Mouse (Mus musculus) brown adipose tissue, adult 24 weeks (tissue): Measurements from ENCODE around the gene Cptp. TPM values are rescaled to one million over a fixed set of nuclear protein-coding genes. Genes with fewer than 3 reads are reported as not detected.

Experiments
- polyA plus RNA-seq: library from polyadenylated mRNA; stranded (reverse); fragments of >200 nt; gene quantifications from 2 replicates; pipeline ENCODE4 v1.2.4, GENCODE M21; 2012; ENCODE audit not compliant: missing spikeins, insufficient read depth, insufficient read length

Cptp gene
- polyA plus RNA-seq, 1 experiment = 6.0 TPM

Other genes starting within 250 kb of the Cptp start
- 32.4 and 37.9 TPM in 2 replicates for gene Cdk11b, start 244.6 kb downstream of the Cptp start, polyA plus RNA-seq
- not detected in 2 replicates for gene Gm10563, start 224.0 kb downstream of the Cptp start, polyA plus RNA-seq
- gene Mmp23, start 216.1 kb downstream of the Cptp start, polyA plus RNA-seq = 3.3 and 5.5 TPM in 2 replicates
- gene Mib2, start 200.2 kb downstream of the Cptp start, polyA plus RNA-seq = 9.7 and 29.1 TPM in 2 replicates
- gene Fndc10, start 175.1 kb downstream of the Cptp start, polyA plus RNA-seq = 2.4 and 3.5 TPM in 2 replicates
- 61.2 and 80.5 TPM in 2 replicates for gene Ssu72, start 164.6 kb downstream of the Cptp start, polyA plus RNA-seq
- gene Tmem240, start 134.6 kb downstream of the Cptp start, polyA plus RNA-seq = 0.46 TPM in 1 of 2 replicates, not detected in the other
- gene Atad3a, start 108.3 kb downstream of the Cptp start, polyA plus RNA-seq = 57.0 and 74.0 TPM in 2 replicates
- gene Vwa1, start 94.7 kb downstream of the Cptp start, polyA plus RNA-seq = 2.3 and 3.9 TPM in 2 replicates
- 0.42 and 0.67 TPM in 2 replicates for gene Tmem88b, start 83.6 kb downstream of the Cptp start, polyA plus RNA-seq
- gene Ankrd65, start 79.0 kb downstream of the Cptp start, polyA plus RNA-seq = not detected in 2 replicates
- gene Mrpl20, start 66.6 kb downstream of the Cptp start, polyA plus RNA-seq = 367 and 416 TPM in 2 replicates
- gene Ccnl2, start 57.0 kb downstream of the Cptp start, polyA plus RNA-seq = 28.2 and 61.6 TPM in 2 replicates
- gene Aurkaip1, start 38.2 kb downstream of the Cptp start, polyA plus RNA-seq = 259 and 309 TPM in 2 replicates
- 17.3 and 22.3 TPM in 2 replicates for gene Mxra8, start 29.8 kb downstream of the Cptp start, polyA plus RNA-seq
- gene Dvl1, start 22.0 kb downstream of the Cptp start, polyA plus RNA-seq = 19.2 and 20.2 TPM in 2 replicates
- gene Tas1r3, start 6.1 kb downstream of the Cptp start, polyA plus RNA-seq = not detected in 2 replicates
- gene Ints11, start 106 bp upstream of the Cptp start, polyA plus RNA-seq = 12.9 and 15.1 TPM in 2 replicates
- gene Pusl1, start 22.3 kb upstream of the Cptp start, polyA plus RNA-seq = 5.7 and 7.8 TPM in 2 replicates
- gene Acap3, start 22.4 kb upstream of the Cptp start, polyA plus RNA-seq = 2.9 and 5.2 TPM in 2 replicates
- gene Ube2j2, start 74.4 kb upstream of the Cptp start, polyA plus RNA-seq = 34.8 and 46.2 TPM in 2 replicates
- gene C1qtnf12, start 92.9 kb upstream of the Cptp start, polyA plus RNA-seq = 99.7 and 136 TPM in 2 replicates
- gene B3galt6, start 123.2 kb upstream of the Cptp start, polyA plus RNA-seq = 1.8 and 3.0 TPM in 2 replicates
- 138 and 141 TPM in 2 replicates for gene Sdf4, start 123.4 kb upstream of the Cptp start, polyA plus RNA-seq
- gene Tnfrsf4, start 144.4 kb upstream of the Cptp start, polyA plus RNA-seq = not detected in 2 replicates
- gene Tnfrsf18, start 156.7 kb upstream of the Cptp start, polyA plus RNA-seq = not detected in 2 replicates
- not detected in 2 replicates for gene Ttll10, start 190.0 kb upstream of the Cptp start, polyA plus RNA-seq
- gene 9430015G10Rik, start 240.5 kb upstream of the Cptp start, polyA plus RNA-seq = 0.48 and 3.6 TPM in 2 replicates